Mouse (Mus musculus) E14TG2a.4 (cell line): ENCODE measurements around the gene Actn2.

Experiments
- H3K27me3 ChIP-seq: 2 replicates; pipeline ENCODE4 v1.6.1; 2014; ENCODE audit warnings: low read length, control low read depth; ENCODE audit not compliant: insufficient read depth
- H3K36me3 ChIP-seq: 2 replicates; pipeline ENCODE4 v1.6.1; 2014; ENCODE audit warnings: low read length, control low read depth; ENCODE audit not compliant: insufficient read depth
- H3K4me1 ChIP-seq: replicated peaks from 2 replicates; pipeline ENCODE4 v1.6.1; 2014; ENCODE audit warnings: low read depth, low read length, control low read depth
- H3K4me3 ChIP-seq: replicated peaks from 2 replicates; pipeline ENCODE4 v1.5.1; 2014; ENCODE audit warnings: mild to moderate bottlenecking, low read length
- H3K9me3 ChIP-seq: 2 replicates; pipeline ENCODE4 v1.6.1; 2014; ENCODE audit warnings: low read length, control low read depth
- CTCF ChIP-seq: conservative IDR thresholded peaks from 2 replicates; pipeline ENCODE4 v1.5.1; 2014; ENCODE audit warnings: low read length
- NANOG ChIP-seq: IDR thresholded peaks from 2 replicates; pipeline ENCODE4 v1.6.1; 2014; ENCODE audit warnings: borderline replicate concordance, low read length, mixed read lengths
- POU5F1 ChIP-seq: IDR thresholded peaks from 2 replicates; pipeline ENCODE4 v1.6.1; 2014; ENCODE audit warnings: low read length, borderline replicate concordance

The Actn2 gene

DNA sequence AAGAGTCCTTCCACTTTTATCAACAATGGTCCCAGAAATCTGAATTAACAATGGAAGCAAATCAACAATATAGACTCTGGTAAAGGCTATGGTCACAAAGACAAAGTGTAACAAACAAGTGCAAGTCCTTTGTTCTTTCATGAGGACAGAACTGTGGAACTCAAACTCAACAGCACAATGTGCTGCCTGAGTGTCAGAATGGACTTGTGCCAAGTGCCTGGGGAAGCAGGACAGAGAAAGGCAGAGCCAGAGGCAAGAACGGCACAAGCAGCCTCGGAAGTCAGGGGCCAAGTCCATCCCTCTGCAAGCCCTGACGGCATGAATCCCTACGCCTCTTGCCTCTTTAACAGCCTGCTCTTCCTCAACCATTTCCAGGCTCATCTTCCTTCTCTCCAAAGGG lies 96.6 kb downstream of the Actn2 start:
- H3K36me3 ChIP-seq, result peaks cover 88% of the 10 kb centered on the region
- H3K4me1 ChIP-seq, result no peaks in the 10 kb centered on the region
- TF ChIP-seq CTCF (no peak), NANOG (no peak), POU5F1 (no peak)
- H3K9me3 ChIP-seq, result no peaks in the 10 kb centered on the region
- H3K27me3 ChIP-seq, result no peaks in the 10 kb centered on the region
- H3K4me3 ChIP-seq, result no peak overlapping the region

DNA sequence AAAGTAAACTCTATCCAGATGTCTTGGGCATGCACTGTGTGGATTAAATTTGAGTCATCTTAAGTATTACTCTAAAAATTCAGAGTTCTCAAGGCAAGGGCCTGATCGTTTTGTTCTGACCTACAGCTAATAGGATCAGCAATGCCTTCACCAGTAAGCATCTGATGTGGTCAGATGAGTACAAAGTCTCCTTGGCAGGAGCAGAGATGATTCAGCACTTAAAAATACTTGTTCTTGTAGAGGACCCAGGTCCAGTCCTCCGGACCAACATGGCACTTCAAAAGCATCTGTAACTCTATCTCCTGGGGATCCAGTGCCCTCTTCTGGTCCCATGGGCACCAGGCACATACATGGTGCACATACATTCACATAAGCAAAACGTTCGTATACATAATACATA lies 108.4 kb downstream of the Actn2 start:
- TF ChIP-seq POU5F1 (no peak), CTCF (no peak), NANOG (no peak)
- peaks cover 8% of the 10 kb centered on the region for H3K4me1 ChIP-seq

DNA sequence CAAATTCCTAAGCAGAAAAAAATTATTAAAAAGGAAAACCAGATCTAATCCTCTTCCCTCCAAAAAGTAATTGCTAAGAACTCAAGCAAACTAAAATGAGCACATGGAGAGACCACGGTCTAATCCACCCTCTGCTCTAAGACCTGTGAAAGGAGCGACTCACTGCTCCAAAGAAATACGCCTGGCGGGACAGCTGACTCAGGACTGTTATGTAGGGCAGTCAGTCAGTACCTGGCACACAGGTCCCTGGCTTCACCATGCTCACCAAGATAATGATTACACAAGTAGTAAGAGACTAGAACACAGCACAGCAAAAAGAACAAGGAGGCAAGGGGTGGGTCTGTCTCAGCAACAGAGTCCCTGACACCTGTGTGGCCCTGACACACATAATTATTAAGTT lies 112.3 kb downstream of the Actn2 start:
- H3K4me3 ChIP-seq, result no peak overlapping the region
- TF ChIP-seq POU5F1, result no peak
- no peak for TF ChIP-seq NANOG
- TF ChIP-seq CTCF, result no peak
- no peaks in the 10 kb centered on the region for H3K27me3 ChIP-seq
- peaks cover 12% of the 10 kb centered on the region for H3K4me1 ChIP-seq
- H3K36me3 ChIP-seq, result peaks cover 88% of the 10 kb centered on the region
- no peaks in the 10 kb centered on the region for H3K9me3 ChIP-seq

More for the DNA sequence above, 108.4 kb downstream of the Actn2 start:
- Histone ChIP-seq H3K27me3 (no peaks in the 10 kb centered on the region), H3K4me3 (no peak overlapping the region), H3K9me3 (no peaks in the 10 kb centered on the region), H3K36me3 (peaks cover 92% of the 10 kb centered on the region)

DNA sequence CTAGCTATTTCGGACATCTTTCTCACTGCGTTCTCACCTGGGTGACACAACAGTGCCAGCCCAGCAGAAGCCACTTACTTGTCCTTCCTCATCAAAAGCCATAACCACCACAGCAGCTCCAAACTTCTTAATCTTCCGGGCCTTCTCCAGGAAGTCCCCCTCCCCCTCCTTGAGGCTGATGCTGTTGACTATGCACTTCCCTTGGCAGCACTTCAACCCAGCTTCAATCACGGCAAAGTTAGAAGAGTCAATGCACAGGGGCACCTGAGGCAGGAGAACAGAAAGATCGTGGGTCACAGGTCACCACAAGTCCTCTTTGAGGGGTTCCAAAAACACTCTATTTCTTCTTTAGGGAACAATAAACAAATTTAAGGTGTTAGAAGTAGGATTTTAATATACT lies 113.0 kb downstream of the Actn2 start:
- peaks cover 6% of the 10 kb centered on the region for H3K4me1 ChIP-seq
- H3K4me3 ChIP-seq, result no peak overlapping the region
- no peak for TF ChIP-seq CTCF
- no peak for TF ChIP-seq NANOG
- TF ChIP-seq POU5F1, result no peak
- H3K36me3 ChIP-seq, result peaks cover 87% of the 10 kb centered on the region
- H3K9me3 ChIP-seq, result no peaks in the 10 kb centered on the region
- no peaks in the 10 kb centered on the region for H3K27me3 ChIP-seq
